Mouse (Mus musculus) lung, embryonic 16.5 days (tissue): ENCODE measurements around the gene Rxra. TPM values are rescaled to one million over a fixed set of nuclear protein-coding genes. Genes with fewer than 3 reads are reported as not detected.

Source experiments
- ATAC-seq: fragments of 200-750 bp; cut with Nextera tagmentation; 2 replicates; pipeline ENCODE4 v1.8.0; 2017; ENCODE audit warnings: low read depth, mild to moderate bottlenecking, moderate library complexity
- H3K27ac ChIP-seq: fragments of 300-500 bp; sonication (generic); 2 replicates; pipeline ENCODE4 v1.5.1; 2014; ENCODE audit warnings: mild to moderate bottlenecking, control low read depth, low read length
- H3K27me3 ChIP-seq: fragments of 300-500 bp; sonication (generic); 2 replicates; pipeline ENCODE4 v1.6.1; 2014; ENCODE audit warnings: low read depth, low read length, mixed read lengths; ENCODE audit not compliant: control insufficient read depth, insufficient read depth
- H3K36me3 ChIP-seq: fragments of 300-500 bp; sonication (generic); 2 replicates; pipeline ENCODE4 v1.6.1; 2014; ENCODE audit warnings: low read length; ENCODE audit not compliant: control insufficient read depth, insufficient read depth
- H3K4me1 ChIP-seq: fragments of 300-500 bp; sonication (generic); replicated peaks from 2 replicates; pipeline ENCODE4 v1.6.1; 2014; ENCODE audit warnings: low read length, mixed read lengths; ENCODE audit not compliant: control insufficient read depth, insufficient read depth
- H3K4me2 ChIP-seq: fragments of 300-500 bp; sonication (generic); 2 replicates; pipeline ENCODE4 v1.6.1; 2014; ENCODE audit warnings: low read depth, low read length, control low read depth
- H3K4me3 ChIP-seq: fragments of 300-500 bp; sonication (generic); 2 replicates; pipeline ENCODE4 v1.5.1; 2014; ENCODE audit warnings: mild to moderate bottlenecking, low read length, control low read depth
- H3K9ac ChIP-seq: fragments of 300-500 bp; sonication (generic); 2 replicates; pipeline ENCODE4 v1.6.1; 2014; ENCODE audit warnings: low read length, control low read depth
- H3K9me3 ChIP-seq: fragments of 300-500 bp; sonication (generic); 2 replicates; pipeline ENCODE4 v1.6.1; 2016; ENCODE audit warnings: low read length; ENCODE audit not compliant: control insufficient read depth
- WGBS: fragments of 180-500 bp; shearing (Covaris S2); extraction: QIAGEN DNeasy Blood & Tissue Kit; methylation state at CpG from one replicate; pipeline ENCODE4 v1.1.7; 2014; 5-methylcytosine and 5-hydroxymethylcytosine counted together
- polyA plus RNA-seq: library from polyadenylated mRNA; unstranded; fragments of >200 nt; fragmentation: Nextera tagmentation; extraction: Ambion mirVana; gene quantifications from 2 replicates; pipeline ENCODE4 v1.2.1, GENCODE M21; 2015

The Rxra gene
- polyA plus RNA-seq, 1 experiment from 2014 or later, result 11.3 TPM

DNA sequence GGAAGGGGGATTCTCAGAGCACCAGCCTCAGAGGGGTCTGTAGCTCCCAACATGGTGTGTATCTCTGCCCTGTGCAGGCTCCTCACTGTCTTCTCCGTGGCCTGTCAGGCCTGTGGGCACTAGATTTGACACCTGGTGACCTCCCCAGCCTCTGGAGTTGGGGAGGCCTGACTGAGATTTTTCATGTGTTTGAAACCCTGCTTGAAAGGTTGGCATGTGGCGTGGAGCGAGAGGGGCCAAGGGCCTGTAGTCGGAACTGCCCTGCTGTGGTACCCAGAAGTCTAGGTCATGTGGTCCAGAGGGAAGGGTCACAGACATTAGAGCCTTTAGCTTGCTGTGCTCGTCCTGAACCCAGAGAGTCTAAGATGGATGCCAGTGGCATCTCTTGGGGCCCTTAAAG lies 60.6 kb downstream of the Rxra start:
- H3K36me3 ChIP-seq, result peaks cover 9% of the 10 kb centered on the region; the same call in 1 of the 2 replicates
- H3K27me3 ChIP-seq, result no peaks in the 10 kb centered on the region
- H3K4me3 ChIP-seq, result no peak overlapping the region
- H3K4me1 ChIP-seq, result peaks cover 60% of the 10 kb centered on the region
- no peak overlapping the region for H3K27ac ChIP-seq
- H3K9ac ChIP-seq, result no peak overlapping the region
- H3K4me2 ChIP-seq, result no peak overlapping the region
- whole genome bisulfite sequencing, result 86% methylated on average over 5 of the region's 5 CpGs
- H3K9me3 ChIP-seq, result no peaks in the 10 kb centered on the region
- no peak for ATAC-seq

DNA sequence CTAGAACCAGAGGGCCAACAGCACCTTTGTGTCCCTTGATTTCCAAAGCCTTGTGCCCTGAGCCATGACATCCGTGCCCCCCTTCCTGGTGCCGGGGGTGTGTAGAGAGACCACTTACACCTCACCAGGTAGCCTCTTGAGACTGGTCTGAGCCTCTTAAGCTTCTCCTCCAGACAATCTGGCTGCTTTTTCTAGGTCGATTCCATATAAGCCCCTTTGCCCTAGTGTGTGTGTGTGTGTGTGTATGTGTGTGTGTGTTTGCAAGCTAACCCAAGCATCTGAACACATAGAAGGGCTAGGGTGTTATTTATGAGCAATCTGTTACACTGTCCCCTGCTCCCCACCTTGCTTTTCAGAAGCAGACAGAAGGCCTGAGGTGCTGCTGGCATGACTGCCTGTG lies 62.2 kb downstream of the Rxra start:
- H3K27me3 ChIP-seq, result no peaks in the 10 kb centered on the region
- no peak overlapping the region for H3K4me3 ChIP-seq
- peaks cover 17% of the 10 kb centered on the region; the same call in 1 of the 2 replicates for H3K36me3 ChIP-seq
- no peak for ATAC-seq
- H3K9me3 ChIP-seq, result no peaks in the 10 kb centered on the region
- WGBS, result 67% methylated on average over 3 of the region's 3 CpGs
- no peak overlapping the region for H3K27ac ChIP-seq
- H3K4me1 ChIP-seq, result peaks cover 44% of the 10 kb centered on the region
- H3K4me2 ChIP-seq, result no peak overlapping the region
- H3K9ac ChIP-seq, result no peak overlapping the region

DNA sequence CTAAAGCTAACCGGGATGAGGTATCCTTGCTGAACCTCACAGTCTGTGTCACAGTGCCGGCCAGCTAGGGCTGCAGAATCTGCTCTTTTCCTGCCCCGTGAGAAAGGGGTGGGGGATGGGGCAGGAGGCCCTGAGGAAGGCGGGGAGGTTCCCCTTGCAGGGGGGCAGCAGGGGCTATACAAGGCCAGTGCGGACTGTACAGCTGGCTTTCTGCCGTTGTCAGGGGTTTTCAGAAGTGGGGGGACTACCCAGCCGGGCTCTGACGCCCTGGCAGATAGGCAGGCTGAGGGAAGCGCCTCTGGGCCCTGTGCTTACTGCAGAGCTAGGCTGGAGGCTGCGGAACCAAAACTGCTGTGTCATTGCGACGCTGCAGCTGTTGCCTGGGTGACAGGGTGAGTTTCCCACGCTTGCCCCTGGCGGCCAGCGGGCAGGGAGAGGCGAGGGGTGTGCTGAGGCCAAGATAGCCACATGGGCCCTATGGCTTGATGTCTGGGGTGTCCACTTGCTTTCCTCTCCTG lies 63.9 kb downstream of the Rxra start:
- Histone ChIP-seq H3K9me3 (no peaks in the 10 kb centered on the region), H3K4me2 (no peak overlapping the region), H3K4me3 (no peak overlapping the region), H3K36me3 (peaks cover 17% of the 10 kb centered on the region; the same call in 1 of the 2 replicates), H3K9ac (peak overlapping the region; percentile 29; the same call in 1 of the 2 replicates), H3K27ac (peak overlapping the region; percentile 43; the same call in 1 of the 2 replicates), H3K4me1 (peaks cover 43% of the 10 kb centered on the region), H3K27me3 (no peaks in the 10 kb centered on the region)
- 10% methylated on average over 16 of the region's 16 CpGs for WGBS
- peak; percentile 77 for ATAC-seq

DNA sequence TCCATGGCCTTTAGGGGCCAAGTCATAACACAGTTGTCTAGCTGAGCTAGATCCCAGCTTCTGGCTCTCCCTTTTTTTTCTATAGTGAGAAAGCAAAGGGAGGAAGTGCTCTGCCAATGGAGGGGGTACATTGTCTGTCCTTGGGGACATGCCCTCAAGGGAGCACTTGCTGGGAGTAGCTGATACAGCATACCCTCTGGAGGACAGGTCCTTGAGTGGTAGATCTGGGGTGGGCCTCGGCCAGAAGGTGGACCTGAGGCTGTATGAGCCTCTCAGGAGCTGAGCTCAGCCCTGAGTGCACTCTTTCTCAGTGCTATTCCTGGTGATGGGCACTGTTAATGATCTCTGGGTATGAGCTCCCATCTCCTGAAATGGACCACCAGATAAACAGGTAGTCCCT lies 66.9 kb downstream of the Rxra start:
- Histone ChIP-seq H3K4me1 (peaks cover 58% of the 10 kb centered on the region), H3K4me2 (no peak overlapping the region), H3K27ac (no peak overlapping the region), H3K9me3 (no peaks in the 10 kb centered on the region), H3K27me3 (no peaks in the 10 kb centered on the region), H3K9ac (no peak overlapping the region), H3K36me3 (peaks cover 11% of the 10 kb centered on the region; the same call in 1 of the 2 replicates), H3K4me3 (no peak overlapping the region)
- WGBS, result 80% methylated on average over 1 of the region's 1 CpGs
- ATAC-seq, result no peak

DNA sequence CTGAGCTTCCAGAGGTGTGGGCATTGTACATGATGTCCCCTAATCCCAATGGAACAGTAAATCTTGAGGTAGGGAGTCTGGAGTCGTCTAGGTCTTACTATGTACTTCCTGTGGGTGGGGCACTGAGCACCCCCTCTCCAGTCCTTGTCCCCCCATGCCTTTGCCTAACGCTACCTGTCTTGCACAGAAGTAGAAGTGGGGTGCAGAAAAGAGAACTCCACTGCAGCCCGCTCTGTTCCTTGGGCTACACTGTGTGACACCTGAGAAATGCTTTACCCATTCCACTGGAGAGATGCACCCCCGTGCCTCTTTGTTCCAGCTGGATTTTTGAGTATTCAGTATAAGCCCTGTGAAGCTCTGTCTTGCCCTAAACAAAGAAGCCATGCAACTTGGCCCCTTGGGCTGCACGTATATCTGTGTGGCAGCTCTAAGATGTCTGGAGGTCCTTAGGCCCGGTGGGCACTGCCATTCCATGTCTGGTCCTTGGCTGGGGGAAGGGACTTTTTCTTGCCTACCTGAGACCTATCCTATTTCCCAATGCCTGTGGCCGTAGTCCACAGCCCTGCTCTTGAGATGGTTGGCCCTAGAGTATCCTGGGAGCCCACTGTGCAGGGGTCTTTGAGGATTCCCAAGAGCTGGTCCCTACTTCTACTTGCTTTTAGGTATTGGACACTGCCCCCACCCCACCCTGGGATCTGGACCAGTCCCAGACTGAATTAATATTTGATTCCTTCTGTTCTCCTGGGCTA lies 67.8 kb downstream of the Rxra start:
- Histone ChIP-seq H3K36me3 (peaks cover 14% of the 10 kb centered on the region; the same call in 1 of the 2 replicates), H3K4me2 (no peak overlapping the region), H3K4me3 (no peak overlapping the region), H3K27ac (peak overlapping the region; percentile 92), H3K4me1 (peaks cover 51% of the 10 kb centered on the region), H3K27me3 (no peaks in the 10 kb centered on the region), H3K9me3 (no peaks in the 10 kb centered on the region), H3K9ac (no peak overlapping the region)
- no peak for ATAC-seq
- 75% methylated on average over 7 of the region's 7 CpGs for WGBS

DNA sequence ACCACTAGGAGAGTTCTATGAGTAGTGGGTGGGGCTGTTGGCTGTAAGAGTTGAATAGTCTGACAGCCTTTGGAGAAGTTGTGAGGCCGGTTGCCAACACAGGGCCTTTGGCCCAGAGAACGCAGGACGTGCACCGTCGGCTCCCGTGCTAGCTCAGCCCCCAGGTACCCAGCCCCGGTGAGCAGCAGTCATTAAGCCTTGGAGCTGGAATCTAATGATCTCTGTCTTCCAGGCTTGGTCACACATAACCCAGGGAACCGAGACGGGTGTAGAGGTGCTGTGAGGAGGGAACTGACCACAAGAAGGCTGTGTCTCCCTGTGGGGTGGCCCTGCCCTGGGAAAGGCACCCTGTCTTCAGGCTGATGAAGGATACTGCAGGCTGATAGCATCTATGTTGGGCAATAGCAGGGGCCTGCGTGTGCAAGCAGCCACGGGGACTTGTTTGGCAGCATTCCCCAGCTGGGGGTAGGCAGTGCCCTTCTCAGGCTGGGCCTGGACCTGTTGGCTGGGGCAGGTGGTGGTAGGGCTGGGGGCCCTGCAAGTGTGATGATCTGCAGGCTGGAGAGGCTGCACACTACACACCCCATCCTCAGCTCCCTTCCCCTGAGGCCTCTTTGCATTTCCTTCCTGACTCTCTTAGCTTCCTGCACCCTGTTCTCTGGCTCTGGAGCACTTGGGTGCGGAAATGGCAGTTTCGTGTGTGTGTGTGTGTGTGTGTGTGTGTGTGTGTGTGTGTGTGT lies 68.5 kb downstream of the Rxra start:
- H3K27ac ChIP-seq, result peak overlapping the region; percentile 92
- peaks cover 44% of the 10 kb centered on the region for H3K4me1 ChIP-seq
- H3K4me2 ChIP-seq, result peak overlapping the region; percentile 7; the same call in 1 of the 2 replicates
- H3K36me3 ChIP-seq, result peaks cover 14% of the 10 kb centered on the region; the same call in 1 of the 2 replicates
- H3K27me3 ChIP-seq, result no peaks in the 10 kb centered on the region
- 21% methylated on average over 13 of the region's 13 CpGs for WGBS
- H3K9me3 ChIP-seq, result no peaks in the 10 kb centered on the region
- H3K4me3 ChIP-seq, result no peak overlapping the region
- ATAC-seq, result peak; percentile 74
- peak overlapping the region; percentile 17; the same call in 1 of the 2 replicates for H3K9ac ChIP-seq

DNA sequence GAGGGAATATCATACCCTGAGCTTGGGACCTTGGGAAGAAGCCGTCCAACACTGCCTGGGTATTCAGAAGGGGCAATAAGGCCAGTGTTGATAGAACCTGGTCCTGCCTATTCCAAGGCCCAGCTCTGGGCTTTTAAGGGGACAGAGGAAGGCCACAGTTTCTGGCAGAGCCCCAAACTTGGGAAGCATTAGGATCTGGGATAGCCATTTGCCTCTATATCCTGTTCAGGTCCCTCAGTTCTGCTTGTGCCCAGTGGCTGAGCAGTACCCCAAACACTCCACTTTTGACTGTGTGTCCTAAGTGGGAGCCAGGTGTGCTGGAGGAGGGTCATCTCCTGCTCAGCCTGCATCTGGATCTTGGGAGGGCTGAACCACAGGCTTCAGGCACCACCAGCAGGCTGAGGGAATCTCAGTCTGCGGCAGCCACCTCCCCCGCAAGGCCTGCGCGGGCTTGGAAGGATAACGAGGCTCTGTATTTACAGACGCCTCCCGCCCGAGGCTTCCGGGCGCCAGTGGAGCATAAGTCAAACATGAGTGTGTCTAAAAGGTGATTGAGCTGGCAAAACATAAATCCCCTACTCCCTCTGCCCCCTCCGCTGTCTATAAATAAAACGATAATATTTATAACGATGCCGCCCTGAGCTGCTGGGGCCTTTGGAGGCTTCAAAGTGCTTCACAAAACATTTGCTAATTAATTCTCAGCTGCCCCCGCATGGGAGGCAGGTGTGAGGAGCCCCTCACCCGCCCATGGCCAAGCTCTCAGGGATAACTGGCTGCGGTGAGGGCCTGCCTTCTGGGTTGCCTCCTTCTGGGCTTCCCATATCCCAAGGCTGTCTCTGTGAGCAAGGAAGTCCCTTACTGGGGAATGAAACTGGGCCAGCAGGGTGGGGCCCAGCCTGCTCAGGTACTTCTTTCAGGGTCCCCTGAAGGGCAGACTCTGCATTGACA lies 69.7 kb downstream of the Rxra start:
- Histone ChIP-seq H3K4me2 (no peak overlapping the region; the same call in 1 of the 2 replicates), H3K27me3 (no peaks in the 10 kb centered on the region), H3K4me3 (no peak overlapping the region), H3K9me3 (no peaks in the 10 kb centered on the region), H3K9ac (peak overlapping the region; percentile 29; the same call in 1 of the 2 replicates), H3K4me1 (peaks cover 45% of the 10 kb centered on the region), H3K27ac (peak overlapping the region; percentile 92), H3K36me3 (peaks cover 14% of the 10 kb centered on the region; the same call in 1 of the 2 replicates)
- WGBS, result 12% methylated on average over 18 of the region's 18 CpGs
- ATAC-seq, result peak; percentile 53

DNA sequence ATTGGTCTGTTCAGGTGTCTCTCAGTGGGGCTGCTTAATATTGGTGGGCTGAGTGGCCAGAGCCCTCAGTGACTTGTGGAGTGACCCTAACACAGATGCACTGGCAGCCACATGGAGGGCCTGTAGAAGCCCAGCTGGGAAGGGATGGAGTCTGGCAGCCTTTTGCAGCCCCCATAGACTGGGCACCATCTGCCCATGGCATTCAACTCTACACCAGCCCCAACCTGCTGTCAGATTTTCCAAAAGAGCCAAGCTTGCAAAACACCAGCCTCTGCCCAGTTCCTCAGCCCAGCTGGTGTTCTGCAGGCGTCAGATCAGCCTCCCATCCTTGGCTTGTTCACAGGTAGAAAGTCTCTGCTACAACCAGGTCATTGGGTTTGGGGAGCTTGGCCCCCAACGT lies 70.6 kb downstream of the Rxra start:
- H3K27me3 ChIP-seq, result no peaks in the 10 kb centered on the region
- no peak overlapping the region for H3K27ac ChIP-seq
- H3K4me2 ChIP-seq, result no peak overlapping the region
- H3K9ac ChIP-seq, result no peak overlapping the region
- H3K36me3 ChIP-seq, result peaks cover 10% of the 10 kb centered on the region; the same call in 1 of the 2 replicates
- 61% methylated on average over 2 of the region's 2 CpGs for WGBS
- H3K9me3 ChIP-seq, result no peaks in the 10 kb centered on the region
- H3K4me3 ChIP-seq, result no peak overlapping the region
- ATAC-seq, result no peak
- peaks cover 52% of the 10 kb centered on the region for H3K4me1 ChIP-seq
